Mouse (Mus musculus) CD4-positive, CD25-positive, alpha-beta regulatory T cell, adult 2 months (primary cell): Measurements from ENCODE around the gene Dnm3.

Source experiments
- DNase-seq: peaks from one replicate; pipeline ENCODE4 v3.0.0-alpha.2; 2012; ENCODE audit warnings: low read depth, low spot score

The Dnm3 gene

DNA sequence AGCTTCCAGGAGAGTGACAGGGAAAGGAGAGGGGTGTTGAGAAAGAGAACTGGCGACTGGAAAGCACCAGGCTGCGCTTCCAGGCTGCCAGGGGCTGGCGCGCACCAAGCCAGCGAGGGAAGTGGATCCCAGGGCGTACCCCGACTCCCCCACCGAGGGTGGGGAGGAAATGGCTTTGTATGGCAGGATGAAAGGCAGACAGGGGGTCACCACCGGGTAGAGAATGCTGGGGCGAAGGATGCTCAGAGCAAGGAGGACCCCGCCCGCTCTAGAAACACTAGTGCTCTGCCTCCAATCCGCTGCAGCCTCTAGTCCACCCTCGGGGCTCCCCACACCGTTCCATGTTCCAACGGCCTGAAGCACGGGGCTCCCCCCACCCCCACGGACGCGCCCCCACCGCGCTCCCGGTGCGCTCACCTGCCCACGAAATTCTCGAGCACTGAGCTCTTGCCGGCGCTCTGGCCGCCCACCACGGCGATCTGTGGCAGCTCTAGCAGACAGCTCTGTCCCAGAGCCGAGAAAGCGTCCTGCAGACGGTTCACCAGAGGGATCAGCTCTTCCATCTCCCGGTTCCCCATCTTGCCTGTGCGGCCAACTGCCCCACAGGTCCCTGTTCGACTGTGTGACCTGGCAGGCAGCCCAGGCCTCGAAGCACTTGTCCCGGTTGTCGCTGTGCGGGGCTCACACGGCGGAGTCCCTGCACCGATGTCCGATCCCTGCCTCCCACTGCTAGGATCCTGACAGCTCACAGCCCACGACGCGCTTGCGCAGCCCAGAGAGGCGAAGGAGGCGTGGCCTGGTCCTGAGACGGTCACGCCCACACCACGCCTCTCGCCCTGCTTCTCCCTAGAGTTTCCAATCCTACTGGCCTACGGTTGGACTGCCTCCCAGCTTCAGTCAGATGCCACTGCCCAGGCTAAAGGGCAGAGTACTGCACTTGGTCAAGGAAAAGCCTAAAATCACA, at the start of gene Dnm3:
Gene Dnm3 (minus strand): TSS at position 789 of the 964 bp plus-strand sequence.
- DNase-seq: peak; percentile 63

DNA sequence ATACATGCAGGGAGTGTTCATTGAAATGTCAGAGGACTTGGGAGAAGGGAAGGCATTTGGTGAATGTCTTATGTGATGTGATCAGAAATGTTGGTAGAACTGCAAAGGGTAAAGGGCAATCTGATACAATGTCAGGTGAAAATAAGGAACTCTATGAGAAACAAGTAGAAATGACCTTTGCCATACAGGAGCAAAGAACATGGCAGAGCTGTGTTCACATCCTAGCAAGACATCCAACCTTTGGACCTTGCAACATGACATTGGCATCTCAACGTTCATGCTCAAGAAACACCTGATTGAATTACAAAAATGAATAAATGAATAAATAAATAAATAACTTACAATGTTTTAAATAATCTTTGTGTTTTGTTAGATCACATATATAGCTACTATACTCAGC, 37.3 kb upstream of the Dnm3 start:
- no peak for DNase-seq

DNA sequence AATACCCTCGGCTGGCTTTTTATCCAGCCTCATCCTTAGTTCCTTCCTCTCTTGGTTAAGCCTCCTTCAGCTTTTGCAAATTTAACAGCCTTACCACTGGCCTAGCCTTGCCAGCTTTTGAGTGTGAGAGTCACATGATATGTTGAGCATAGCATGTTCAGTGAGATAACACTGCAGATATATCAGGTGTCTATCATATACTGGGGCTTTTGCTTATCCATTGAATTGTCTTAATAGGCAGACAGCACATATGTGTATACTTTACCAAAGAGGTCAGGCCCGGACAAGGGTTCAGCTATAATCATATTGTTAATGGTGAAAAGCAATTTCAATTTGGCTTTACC, 32.2 kb upstream of the Dnm3 start:
- no peak for DNase-seq

DNA sequence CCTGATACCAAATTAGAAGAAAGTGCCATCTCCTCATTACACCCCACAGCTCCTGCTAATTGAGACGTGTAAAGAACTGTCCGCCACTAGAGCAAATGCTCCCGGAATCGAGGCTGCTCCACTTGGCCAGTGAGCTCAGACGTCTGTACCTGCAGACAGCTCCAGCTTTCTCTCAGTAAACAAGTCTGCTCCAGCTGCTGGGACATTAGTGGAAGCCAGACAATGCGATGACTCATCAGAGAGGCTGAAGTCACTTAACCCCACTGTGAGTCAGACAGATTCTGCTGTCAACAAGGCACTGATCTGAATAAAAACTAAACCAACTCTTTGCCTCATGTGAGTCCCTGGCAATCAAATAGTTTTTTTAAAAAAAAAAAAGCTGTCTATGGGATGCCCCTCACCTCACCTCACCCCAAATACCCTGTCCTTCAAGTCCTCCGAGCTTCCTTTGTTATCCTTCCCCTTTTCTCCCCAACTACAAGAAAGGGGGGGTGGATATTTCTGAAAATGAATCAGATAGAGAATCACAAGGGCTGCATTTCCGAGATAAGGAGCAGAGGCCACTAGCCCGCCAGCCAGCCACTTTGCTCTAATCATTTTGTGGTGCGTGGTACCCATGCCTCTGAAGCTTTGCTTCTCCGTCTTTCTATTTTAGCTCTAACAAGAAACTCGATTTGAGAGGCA, 31.6 kb upstream of the Dnm3 start:
- peak; percentile 26 for DNase-seq

DNA sequence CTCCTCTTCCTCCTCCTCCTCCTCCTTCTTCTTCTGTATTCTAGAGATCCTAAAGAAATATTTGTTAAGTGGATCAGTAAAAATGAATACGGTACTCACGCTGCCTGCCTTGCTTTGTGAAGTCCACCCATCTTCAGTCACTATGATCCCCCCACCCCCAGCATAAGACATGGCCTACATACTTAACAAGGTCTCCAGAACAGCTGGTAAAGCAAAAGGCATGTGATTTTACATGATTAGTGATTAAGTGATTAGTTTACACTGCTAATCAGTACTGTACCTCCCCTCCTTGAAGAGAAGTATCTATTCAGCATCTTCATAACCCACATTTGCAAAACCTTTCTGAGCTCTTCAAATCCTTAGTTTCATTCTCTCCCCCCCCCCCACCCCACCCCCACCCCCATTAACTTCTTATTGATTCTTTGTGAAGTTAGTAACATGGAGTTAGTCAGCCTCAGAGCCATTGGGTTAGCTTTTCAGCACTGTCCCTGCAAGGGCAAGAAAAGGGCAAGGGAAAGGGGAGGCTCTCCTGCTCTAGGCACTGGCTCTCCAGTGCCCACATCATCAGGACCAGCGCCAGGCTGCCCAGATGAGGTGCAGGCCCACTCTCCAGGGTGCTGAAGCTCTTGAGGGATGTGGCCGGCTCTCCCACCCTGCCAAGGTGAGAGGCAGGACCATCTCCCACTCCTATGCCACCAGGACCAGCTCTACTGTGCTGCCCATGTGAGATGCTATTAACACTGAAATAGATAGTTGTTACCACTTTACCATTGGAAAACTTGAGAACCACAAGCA, 30.6 kb upstream of the Dnm3 start:
- DNase-seq: no peak

DNA sequence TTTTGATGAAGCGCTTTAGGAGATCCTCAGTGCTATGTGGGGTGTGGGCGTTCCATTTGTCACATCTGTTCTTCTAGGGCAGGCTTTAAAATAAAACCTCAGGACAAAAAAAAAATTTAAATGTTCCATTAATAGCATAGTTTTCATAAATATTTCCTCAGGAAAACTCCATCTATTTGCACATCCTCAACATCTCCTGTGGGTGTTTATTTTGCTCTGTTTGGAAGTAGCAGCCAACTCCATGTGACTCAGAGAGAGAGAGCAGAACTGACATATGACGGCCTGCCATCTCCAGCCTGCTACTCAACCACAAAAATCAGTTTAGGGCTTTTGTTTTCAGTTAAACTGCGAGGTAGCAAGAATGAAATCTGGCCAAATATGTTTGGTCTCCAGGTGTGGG, 28.7 kb upstream of the Dnm3 start:
- DNase-seq: no peak

DNA sequence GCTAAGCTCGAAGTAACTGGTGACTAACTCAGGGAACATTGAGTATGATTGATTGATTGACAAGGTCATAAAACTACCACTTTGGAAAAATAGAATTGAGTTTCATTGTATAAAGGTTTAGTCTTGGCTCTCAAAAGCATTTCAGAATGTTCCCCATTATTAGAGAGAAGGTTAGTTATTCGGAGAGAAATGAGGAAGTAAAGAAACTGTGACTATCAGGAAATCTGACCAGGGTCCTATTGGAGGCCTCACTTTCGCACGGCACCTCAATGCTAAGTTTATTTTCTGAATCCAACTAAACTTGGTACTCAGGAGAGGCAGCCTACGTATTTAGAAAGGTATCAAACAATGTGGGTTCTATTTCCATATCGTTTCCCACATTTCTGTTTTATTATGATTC, 27.8 kb upstream of the Dnm3 start:
- no peak for DNase-seq

DNA sequence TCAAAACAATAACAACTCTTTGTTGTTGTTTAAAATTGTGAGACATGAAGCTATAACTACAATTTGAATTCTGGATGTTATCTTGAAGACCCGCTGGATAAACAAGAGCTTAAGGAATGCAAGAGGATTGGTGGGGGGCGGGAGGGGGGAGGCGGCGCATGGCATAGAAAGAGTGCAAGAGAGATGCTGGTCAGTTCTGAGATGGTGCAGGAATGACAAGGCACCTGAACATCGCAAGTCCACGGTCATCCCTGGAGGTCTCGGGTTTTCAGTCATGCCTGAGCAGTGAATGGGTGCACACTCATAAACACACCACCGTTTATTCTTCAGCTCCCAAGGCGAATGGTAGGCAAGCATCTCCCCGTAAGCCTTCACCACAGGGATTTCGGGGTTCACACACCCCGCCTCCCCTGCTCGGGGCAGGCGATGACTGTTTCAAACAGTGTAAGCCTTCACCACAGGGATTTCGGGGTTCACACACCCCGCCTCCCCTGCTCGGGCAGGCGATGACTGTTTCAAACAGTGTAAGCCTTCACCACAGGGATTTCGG, 1.2 kb downstream of the Dnm3 start:
- DNase-seq: no peak

DNA sequence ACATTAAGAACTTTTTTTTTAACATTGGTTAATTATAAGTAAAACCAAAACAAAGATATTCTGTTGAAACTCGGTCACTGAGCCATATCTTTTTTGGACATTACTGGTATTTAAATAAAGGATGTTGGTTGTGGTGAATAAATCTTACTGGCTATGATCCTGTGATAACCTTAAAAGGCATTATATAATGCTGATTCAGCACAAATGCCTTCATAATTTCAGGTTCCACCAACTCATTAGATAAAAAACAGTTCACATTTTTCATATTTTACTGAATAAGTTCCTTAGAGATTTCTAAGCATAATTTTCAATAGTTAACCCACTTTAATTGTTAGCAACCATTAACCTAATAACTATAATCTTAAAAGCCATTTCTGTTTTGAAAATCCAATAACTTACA, 4.9 kb downstream of the Dnm3 start:
- DNase-seq: no peak

DNA sequence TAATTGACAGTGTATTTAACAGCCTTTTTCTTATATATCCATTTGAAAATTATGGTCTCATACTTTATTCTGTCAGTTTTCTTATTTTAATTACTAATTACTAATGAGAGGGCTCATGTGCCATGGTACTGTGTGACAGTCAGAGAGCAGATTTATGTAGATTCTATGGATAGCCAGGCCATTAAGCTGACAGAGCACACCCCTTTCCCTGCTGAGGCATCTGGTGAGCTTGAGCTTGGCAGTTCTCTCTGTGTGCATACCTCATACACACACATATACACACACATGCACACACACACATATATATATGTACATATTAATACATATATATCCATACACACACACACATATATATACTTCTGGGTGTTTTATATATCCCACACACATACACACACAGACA, 6.7 kb downstream of the Dnm3 start:
- no peak for DNase-seq

DNA sequence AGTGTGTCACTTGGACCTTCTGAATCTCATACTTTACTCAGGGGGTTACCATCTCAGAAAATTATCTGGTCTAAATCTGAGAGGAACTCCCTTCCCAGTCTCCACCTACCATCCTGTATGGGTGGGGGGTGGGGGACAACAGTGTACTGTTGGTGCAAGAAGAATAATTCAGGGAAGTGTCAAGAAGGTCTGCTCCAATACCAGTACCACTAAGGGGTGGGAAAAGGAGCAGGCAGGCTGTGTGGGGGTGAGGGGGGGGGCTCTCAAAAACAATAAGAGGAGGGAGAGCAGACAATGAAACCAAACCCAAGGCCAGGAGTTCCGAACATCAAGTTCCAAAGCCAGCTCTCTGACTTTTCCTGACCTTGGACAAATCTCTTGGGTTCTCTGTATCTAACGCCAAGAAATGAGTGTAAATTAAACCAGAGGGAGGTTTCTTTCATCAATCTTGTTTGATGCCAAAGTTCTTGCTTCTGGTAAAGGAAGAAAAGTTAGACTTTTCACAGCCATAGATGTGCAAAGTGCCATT, 8.0 kb downstream of the Dnm3 start:
- no peak for DNase-seq

DNA sequence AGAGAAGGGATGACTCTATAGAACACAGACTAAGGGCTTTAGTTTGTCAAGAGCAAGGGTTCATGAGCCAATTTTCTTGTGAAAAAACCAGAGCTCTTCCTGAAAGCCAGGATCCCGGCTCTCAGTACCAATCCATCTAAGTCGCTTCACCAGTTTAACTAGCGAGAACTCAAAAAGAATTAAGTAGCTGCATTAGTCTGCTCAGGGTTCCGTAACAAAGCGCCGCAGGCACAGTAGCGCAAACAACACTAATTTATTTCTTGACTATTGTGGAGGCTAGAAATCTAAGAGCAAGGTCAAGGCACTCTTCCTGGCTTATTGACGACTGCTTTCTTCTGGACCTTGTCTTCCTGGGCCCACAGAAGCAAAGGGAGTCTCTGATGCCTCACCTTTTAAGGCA, 14.2 kb downstream of the Dnm3 start:
- no peak for DNase-seq

DNA sequence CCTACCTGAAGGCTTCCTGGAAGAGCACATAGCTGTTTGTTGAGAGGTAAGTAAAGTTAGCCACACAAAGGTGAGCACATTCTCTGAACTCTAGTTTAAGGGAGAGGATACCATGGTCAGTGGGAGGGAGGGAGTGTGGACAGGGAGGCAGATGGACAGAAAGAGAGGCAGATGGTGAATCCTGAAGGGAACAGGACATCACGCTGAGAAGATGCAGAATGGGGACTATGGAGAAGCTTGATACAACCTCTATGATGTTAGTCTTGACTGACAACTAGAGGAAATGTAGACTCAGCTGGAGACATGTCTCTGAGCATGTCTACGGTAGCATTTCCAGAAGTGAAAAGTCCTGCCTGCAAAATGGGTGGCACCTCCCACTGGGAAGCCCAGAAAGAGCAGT, 19.1 kb downstream of the Dnm3 start:
- no peak for DNase-seq

DNA sequence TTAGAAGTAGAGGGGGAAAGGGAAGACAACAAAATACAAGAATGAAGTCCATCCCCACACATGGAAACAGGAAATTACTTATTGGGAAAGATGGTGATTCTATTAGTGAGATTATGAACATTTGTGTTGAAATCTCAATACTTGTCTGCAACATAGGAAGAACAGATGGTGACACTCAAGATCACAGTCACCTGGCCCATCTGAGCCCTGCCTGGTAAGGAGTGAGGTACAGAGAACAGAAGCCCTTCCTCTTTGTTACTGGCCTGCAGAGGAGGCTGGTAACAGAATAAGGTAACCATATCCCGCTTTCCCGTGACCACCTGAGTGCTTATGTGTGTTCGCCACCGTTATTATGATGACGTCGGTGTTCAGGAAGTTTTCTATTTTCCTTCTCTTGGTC, 21.0 kb downstream of the Dnm3 start:
- DNase-seq: no peak

DNA sequence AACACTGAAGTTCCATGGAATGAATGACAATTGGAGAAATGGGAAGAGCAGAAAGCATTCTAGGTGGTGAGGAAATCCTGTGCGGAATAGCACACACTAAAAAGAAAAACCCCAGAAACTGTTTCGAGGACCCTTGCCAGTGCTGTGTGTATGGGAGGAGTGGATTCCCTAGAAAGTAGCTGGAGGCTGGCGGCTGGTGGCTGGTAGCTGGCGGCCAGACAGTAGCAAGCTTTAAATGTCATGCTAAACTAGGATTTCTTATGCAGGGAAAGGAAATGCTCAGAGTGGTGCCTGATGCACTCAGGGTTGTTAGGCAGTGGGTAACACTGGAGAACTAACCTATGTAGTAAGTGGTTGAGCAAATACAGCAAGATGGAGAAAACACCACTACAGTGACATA, 21.4 kb downstream of the Dnm3 start:
- no peak for DNase-seq

DNA sequence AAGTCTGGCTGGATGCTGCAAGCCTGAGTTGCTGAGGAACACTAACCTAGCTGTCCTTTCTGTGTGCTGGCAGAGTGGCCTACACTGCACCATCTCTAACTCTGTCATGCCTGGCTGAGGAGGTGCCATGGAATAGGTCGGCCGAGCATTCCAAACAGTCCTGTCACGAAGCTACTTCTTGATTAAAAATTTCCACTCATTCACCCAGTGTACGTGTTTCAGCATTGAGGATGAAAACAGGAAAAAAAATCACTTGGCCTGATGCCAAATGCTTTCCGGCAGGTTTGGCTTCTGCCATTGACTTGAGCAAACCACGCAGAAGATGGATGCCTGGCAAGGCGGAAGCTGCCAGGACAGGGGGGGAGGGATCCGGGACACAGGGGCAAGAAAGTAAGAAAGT, 24.3 kb downstream of the Dnm3 start:
- no peak for DNase-seq

DNA sequence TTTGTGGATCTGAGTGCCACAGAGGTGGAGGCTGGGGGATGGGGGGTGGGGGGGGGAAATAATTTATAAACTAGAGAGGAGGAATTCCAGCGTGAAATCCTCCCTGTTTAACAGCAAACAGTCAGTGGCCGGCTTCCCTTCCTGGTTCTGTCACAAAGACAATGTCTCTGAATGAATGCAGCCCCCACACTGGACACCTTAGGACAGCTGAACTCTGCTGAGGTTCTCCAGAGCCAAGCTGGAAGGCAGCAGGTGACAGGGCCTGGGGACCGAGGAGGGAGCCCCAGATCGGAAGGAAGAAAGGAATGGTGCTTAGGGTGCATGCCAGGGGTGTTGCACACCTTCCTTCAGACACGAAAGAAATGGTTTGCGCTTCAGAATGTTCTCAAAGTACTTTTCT, 24.8 kb downstream of the Dnm3 start:
- DNase-seq: no peak

DNA sequence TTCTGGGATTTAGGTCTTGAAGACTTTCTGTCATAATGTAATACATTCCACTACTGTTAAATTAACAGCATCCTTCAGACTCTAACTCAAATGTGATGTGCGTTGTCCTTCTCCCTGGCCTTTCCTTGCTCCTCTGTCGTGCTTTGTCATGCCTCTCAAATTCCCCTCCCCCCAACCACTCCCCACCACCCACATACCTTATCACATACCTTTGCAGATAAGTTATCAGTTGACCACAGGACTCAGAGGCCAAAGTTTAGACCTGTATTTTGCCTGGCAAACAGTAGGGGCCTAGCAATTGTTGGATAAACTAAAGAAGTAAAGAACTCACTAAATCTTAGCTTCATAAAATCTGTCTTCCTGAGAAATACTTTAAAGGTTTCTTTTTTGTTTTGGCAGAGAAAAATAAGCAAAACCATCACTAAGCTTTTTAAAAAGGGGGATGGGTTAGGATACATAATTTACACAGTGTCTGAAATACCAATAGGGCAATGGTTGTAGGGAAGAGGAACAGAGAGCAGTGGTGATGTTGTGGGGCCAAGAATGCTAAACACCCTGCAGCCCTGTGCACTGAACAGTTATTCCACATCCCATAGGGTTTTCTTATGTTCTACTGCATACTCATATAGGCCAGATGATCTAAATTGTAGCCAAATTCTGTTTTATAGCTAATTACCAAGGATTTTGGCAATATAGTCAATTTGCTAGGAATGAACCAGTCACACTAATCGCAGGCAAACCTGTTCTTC, 28.5 kb downstream of the Dnm3 start:
- no peak for DNase-seq

DNA sequence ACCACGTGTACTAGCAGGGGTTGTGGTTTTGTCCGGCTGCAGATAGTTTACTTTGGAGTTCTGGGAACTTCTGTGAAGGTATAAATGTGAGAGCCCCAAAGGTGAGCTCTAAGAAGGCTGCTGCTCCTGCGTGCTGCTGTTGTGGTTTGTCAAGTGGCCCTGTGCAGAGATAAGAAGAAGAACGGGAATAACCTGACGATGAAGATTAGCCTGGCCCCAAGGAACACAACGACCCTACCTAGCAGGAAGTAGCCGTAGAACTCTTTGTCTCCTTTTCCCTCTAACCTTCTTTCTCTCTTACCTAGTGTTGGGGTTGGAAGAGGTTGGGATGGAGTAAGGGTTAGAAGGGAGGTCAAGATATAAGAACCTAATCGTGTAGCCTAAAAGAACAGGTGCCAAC, 33.0 kb downstream of the Dnm3 start:
- no peak for DNase-seq

DNA sequence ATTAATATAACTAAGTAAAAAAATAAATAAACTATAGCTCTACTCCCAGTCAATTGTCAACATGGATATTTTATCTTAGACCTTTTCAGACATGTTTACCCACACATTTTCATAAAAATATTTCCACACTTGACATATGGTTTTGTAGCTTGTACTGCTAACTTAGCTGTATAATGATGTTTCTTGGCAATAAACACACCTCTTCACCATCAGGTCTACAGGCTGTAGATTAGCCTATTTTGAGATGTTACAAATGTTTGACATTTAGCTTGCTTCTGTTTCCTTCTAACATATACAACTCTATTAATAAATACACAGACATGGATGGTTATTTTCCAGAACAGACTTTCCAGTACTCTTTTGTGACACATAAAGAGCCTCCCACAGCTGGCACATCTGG, 38.3 kb downstream of the Dnm3 start:
- DNase-seq: no peak

DNA sequence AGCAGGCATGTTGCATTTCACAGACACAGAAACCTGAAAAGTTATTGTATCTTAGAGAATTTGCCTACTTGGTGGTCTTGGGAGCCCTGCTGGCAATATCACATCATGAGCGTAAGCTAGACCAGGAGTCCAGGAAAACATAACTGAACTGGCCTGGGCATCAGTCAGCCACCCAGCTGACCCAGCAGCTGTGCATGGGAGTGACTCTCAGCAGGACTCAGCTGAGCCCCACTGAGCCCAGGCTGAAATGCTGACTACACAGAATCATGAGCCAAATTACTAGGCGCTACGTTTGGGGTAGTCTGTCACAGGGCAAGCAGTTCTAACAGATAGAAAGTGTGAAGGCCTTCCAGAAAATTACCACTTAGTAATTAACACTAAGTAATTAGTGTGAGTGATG, 41.2 kb downstream of the Dnm3 start:
- DNase-seq: no peak
